Mouse (Mus musculus) adrenal gland, adult 18-20 months (tissue): ENCODE data around the gene Nos1ap. TPM values are rescaled to one million over a fixed set of nuclear protein-coding genes. Genes with fewer than 3 reads are reported as not detected.

Experiments
- DNase-seq, 2 experiments: peaks; one replicate each; pipeline ENCODE4 v3.0.0; 2021 to 2022; ENCODE audit warnings: low spot score in 2 of 2
- total RNA-seq, 2 experiments: library from RNA; stranded (reverse); gene quantifications; 1 replicate in 1 of 2; 2 replicates in 1 of 2; pipeline ENCODE4 v1.2.3; 2021

Gene Nos1ap
- total RNA-seq, 2 experiments from 2014 or later = 15.7 to 19.7 TPM

GRCm38 (mm10) chr1:170302456-170302855 is 287.2 kb downstream of the Nos1ap start:
- no peak for DNase-seq

- no peak for DNase-seq
Measured at GRCm38 (mm10) chr1:170301686-170302085, 288.0 kb downstream of the Nos1ap start.

- no peak for DNase-seq
Measured at GRCm38 (mm10) chr1:170299496-170299895, 290.2 kb downstream of the Nos1ap start.

GRCm38 (mm10) chr1:170294786-170295570 is 294.7 kb downstream of the Nos1ap start:
- no peak for DNase-seq

GRCm38 (mm10) chr1:170293257-170293656 is 296.4 kb downstream of the Nos1ap start:
- DNase-seq = no peak

- DNase-seq = peak in 1 of 2 experiments; percentile 17
Measured at GRCm38 (mm10) chr1:170292239-170292951, 297.3 kb downstream of the Nos1ap start.

- DNase-seq = no peak
Measured at GRCm38 (mm10) chr1:170282415-170283129, 307.1 kb downstream of the Nos1ap start.

GRCm38 (mm10) chr1:170277016-170277415 is 312.6 kb downstream of the Nos1ap start, which contains the start of gene Sh2d1b1:
TSS of gene Sh2d1b1 (plus strand) at chr1:170277320.
- DNase-seq = no peak

GRCm38 (mm10) chr1:170273252-170273651 is 316.4 kb downstream of the Nos1ap start:
- DNase-seq = no peak

GRCm38 (mm10) chr1:170270696-170271095 is 319.0 kb downstream of the Nos1ap start:
- no peak for DNase-seq

GRCm38 (mm10) chr1:170270281-170270680 is 319.4 kb downstream of the Nos1ap start:
- DNase-seq = no peak

GRCm38 (mm10) chr1:170255560-170255910 is 334.1 kb downstream of the Nos1ap start:
- peak; percentile 75 to 77 for DNase-seq

GRCm38 (mm10) chr1:170254893-170255559 is 334.6 kb downstream of the Nos1ap start:
- no peak for DNase-seq

Other genes starting within 250 kb of the Nos1ap start
- gene Olfml2b, start 54.7 kb upstream of the Nos1ap start, total RNA-seq = 1 to 10 TPM; 5.1 to 5.2 TPM